Mouse (Mus musculus) MEL (cell line): ENCODE results near the gene Grin2d. TPM values are rescaled to one million over a fixed set of nuclear protein-coding genes. Genes with fewer than 3 reads are reported as not detected.

ENCODE experiments used
- DNase-seq: peaks from one replicate; pipeline ENCODE4 v3.0.0; 2011; ENCODE audit warnings: low read depth, low spot score
- H3K27ac ChIP-seq: 2 replicates; pipeline ENCODE4 v1.5.1; 2012; ENCODE audit warnings: low read depth, mild to moderate bottlenecking, control low read depth, low read length, moderate library complexity; ENCODE audit not compliant: control insufficient read depth
- H3K27me3 ChIP-seq, 2 experiments: fragments of 150-350 bp in 1 of 2; sonication (generic) in 1 of 2; 2 replicates each; pipeline ENCODE4 v1.6.1; 2012; ENCODE audit warnings: low read length in 2 of 2, mild to moderate bottlenecking in 2 of 2, improper control_type of control experiment in 1 of 2, moderate library complexity in 1 of 2; ENCODE audit not compliant: insufficient read depth in 2 of 2, control insufficient read depth in 1 of 2
- H3K36me3 ChIP-seq, 2 experiments: 2 replicates each; pipeline ENCODE4 v1.6.1; 2012 to 2014; ENCODE audit warnings: low read length in 2 of 2, improper control_type of control experiment in 1 of 2, inconsistent platforms in 1 of 2, mild to moderate bottlenecking in 1 of 2; ENCODE audit not compliant: insufficient read depth in 2 of 2, control insufficient read depth in 1 of 2
- H3K4me1 ChIP-seq, 2 experiments: fragments of 150-350 bp in 1 of 2; sonication (generic) in 1 of 2; 2 replicates each; pipeline ENCODE4 v1.6.1; 2012; ENCODE audit warnings: low read length in 2 of 2, improper control_type of control experiment in 1 of 2, mild to moderate bottlenecking in 1 of 2; ENCODE audit not compliant: insufficient read depth in 2 of 2, control insufficient read depth in 1 of 2
- H3K4me3 ChIP-seq, 2 experiments: fragments of 150-350 bp in 1 of 2; sonication (generic) in 1 of 2; 2 replicates each; pipeline ENCODE4 v1.5.1; 2012; ENCODE audit warnings: low read depth in 2 of 2, low read length in 2 of 2, mild to moderate bottlenecking in 2 of 2, moderate library complexity in 2 of 2, control low read depth in 1 of 2, improper control_type of control experiment in 1 of 2; ENCODE audit not compliant: control insufficient read depth in 1 of 2, insufficient read depth in 1 of 2
- H3K79me2 ChIP-seq: 2 replicates; pipeline ENCODE4 v1.6.1; 2012; ENCODE audit warnings: mild to moderate bottlenecking, low read length, moderate library complexity; ENCODE audit not compliant: control insufficient read depth, poor library complexity, insufficient read depth
- H3K9ac ChIP-seq: 2 replicates; pipeline ENCODE4 v1.6.1; 2012; ENCODE audit warnings: low read depth, mild to moderate bottlenecking, control low read depth, low read length, moderate library complexity; ENCODE audit not compliant: control insufficient read depth, poor library complexity, severe bottlenecking
- H3K9me3 ChIP-seq: fragments of 150-350 bp; sonication (generic); replicated peaks from 2 replicates; pipeline ENCODE4 v1.6.1; 2012; ENCODE audit warnings: mild to moderate bottlenecking, low read length, improper control_type of control experiment, moderate library complexity; ENCODE audit not compliant: insufficient read depth
- BHLHE40 ChIP-seq: IDR thresholded peaks from 2 replicates; pipeline ENCODE4 v1.6.1; 2012; ENCODE audit warnings: low read depth, mild to moderate bottlenecking, inconsistent platforms, low read length, improper control_type of control experiment, borderline replicate concordance
- CHD1 ChIP-seq: IDR thresholded peaks from 2 replicates; pipeline ENCODE4 v1.6.1; 2012; ENCODE audit warnings: low read depth, mild to moderate bottlenecking, inconsistent platforms, low read length, improper control_type of control experiment
- CHD2 ChIP-seq: IDR thresholded peaks from 2 replicates; pipeline ENCODE4 v1.6.1; 2011; ENCODE audit warnings: low read length, improper control_type of control experiment
- CTCF ChIP-seq, 3 experiments: IDR thresholded peaks in 2 of 3; conservative IDR thresholded peaks in 1 of 3; 2 replicates each; pipeline ENCODE4 v1.5.1; 2011 to 2012; ENCODE audit warnings: low read length in 3 of 3, low read depth in 2 of 3, mild to moderate bottlenecking in 2 of 3, improper control_type of control experiment in 1 of 3, inconsistent platforms in 1 of 3, mixed read lengths in 1 of 3, moderate library complexity in 1 of 3; ENCODE audit not compliant: control insufficient read depth in 1 of 3, insufficient read depth in 1 of 3, poor library complexity in 1 of 3, severe bottlenecking in 1 of 3
- E2F4 ChIP-seq: IDR thresholded peaks from 2 replicates; pipeline ENCODE4 v1.6.1; 2011; ENCODE audit warnings: low read depth, low read length, improper control_type of control experiment, borderline replicate concordance
- ELF1 ChIP-seq: IDR thresholded peaks from 2 replicates; pipeline ENCODE4 v1.6.1; 2014; ENCODE audit warnings: low read depth, mild to moderate bottlenecking, inconsistent platforms, low read length, improper control_type of control experiment, moderate library complexity
- HCFC1 ChIP-seq: IDR thresholded peaks from 2 replicates; pipeline ENCODE4 v1.6.1; 2012; ENCODE audit warnings: low read depth, mild to moderate bottlenecking, inconsistent platforms, low read length, improper control_type of control experiment, moderate library complexity
- KAT2A ChIP-seq: conservative IDR thresholded peaks from 2 replicates; pipeline ENCODE4 v1.6.1; 2012; ENCODE audit warnings: low read depth, low read length, improper control_type of control experiment, inconsistent platforms
- MAZ ChIP-seq: IDR thresholded peaks from 2 replicates; pipeline ENCODE4 v1.6.1; 2012; ENCODE audit warnings: low read depth, mild to moderate bottlenecking, inconsistent platforms, low read length, improper control_type of control experiment
- MEF2A ChIP-seq: IDR thresholded peaks from 2 replicates; pipeline ENCODE4 v1.6.1; 2014; ENCODE audit warnings: low read depth, mild to moderate bottlenecking, inconsistent platforms, low read length, improper control_type of control experiment; ENCODE audit not compliant: poor library complexity, insufficient replicate concordance, severe bottlenecking; ENCODE audit errors: extremely low read depth
- MXI1 ChIP-seq: IDR thresholded peaks from 2 replicates; pipeline ENCODE4 v1.6.1; 2011; ENCODE audit warnings: mild to moderate bottlenecking, low read depth, low read length, improper control_type of control experiment
- NELFE ChIP-seq: IDR thresholded peaks from 2 replicates; pipeline ENCODE4 v1.6.1; 2011; ENCODE audit warnings: low read depth, low read length, improper control_type of control experiment
- NRF1 ChIP-seq: IDR thresholded peaks from 2 replicates; pipeline ENCODE4 v1.6.1; 2014; ENCODE audit warnings: low read depth, mild to moderate bottlenecking, inconsistent platforms, low read length, improper control_type of control experiment, moderate library complexity; ENCODE audit not compliant: poor library complexity, insufficient read depth, severe bottlenecking
- POLR2AphosphoS2 ChIP-seq: IDR thresholded peaks from 2 replicates; pipeline ENCODE4 v1.6.1; 2011; ENCODE audit warnings: low read length, improper control_type of control experiment
- POLR2AphosphoS5 ChIP-seq: IDR thresholded peaks from 2 replicates; pipeline ENCODE4 v1.6.1; 2012; ENCODE audit warnings: low read depth, borderline replicate concordance, mild to moderate bottlenecking, inconsistent platforms, low read length, moderate library complexity, mixed read lengths
- RAD21 ChIP-seq: IDR thresholded peaks from 2 replicates; pipeline ENCODE4 v1.6.1; 2011; ENCODE audit warnings: mild to moderate bottlenecking, low read depth, low read length, improper control_type of control experiment
- SIN3A ChIP-seq: IDR thresholded peaks from 2 replicates; pipeline ENCODE4 v1.6.1; 2012; ENCODE audit warnings: low read length, improper control_type of control experiment, inconsistent platforms
- TAL1 ChIP-seq: IDR thresholded peaks from 2 replicates; pipeline ENCODE4 v1.6.1; 2012; ENCODE audit warnings: mild to moderate bottlenecking, inconsistent platforms, low read length, moderate library complexity, mixed read lengths
- TBP ChIP-seq: IDR thresholded peaks from 2 replicates; pipeline ENCODE4 v1.8.0; 2011; ENCODE audit warnings: low read depth, low read length, improper control_type of control experiment
- UBTF ChIP-seq: IDR thresholded peaks from 2 replicates; pipeline ENCODE4 v1.6.1; 2012; ENCODE audit warnings: low read depth, mild to moderate bottlenecking, inconsistent platforms, low read length, improper control_type of control experiment, moderate library complexity, borderline replicate concordance; ENCODE audit not compliant: insufficient read depth
- USF1 ChIP-seq: IDR thresholded peaks from 2 replicates; pipeline ENCODE4 v1.6.1; 2014; ENCODE audit warnings: low read depth, mild to moderate bottlenecking, inconsistent platforms, low read length, improper control_type of control experiment, moderate library complexity
- ZC3H11A ChIP-seq: IDR thresholded peaks from 2 replicates; pipeline ENCODE4 v1.6.1; 2012; ENCODE audit warnings: low read depth, mild to moderate bottlenecking, inconsistent platforms, low read length, improper control_type of control experiment
- ZNF384 ChIP-seq: IDR thresholded peaks from 2 replicates; pipeline ENCODE4 v1.6.1; 2012; ENCODE audit warnings: low read depth, mild to moderate bottlenecking, inconsistent platforms, low read length, improper control_type of control experiment
- polyA plus RNA-seq, 2 experiments: library from polyadenylated mRNA; stranded (reverse) in 1 of 2; unstranded in 1 of 2; fragments of >175 nt in 1 of 2; fragments of >200 nt in 1 of 2; gene quantifications; 2 replicates each; pipeline versions ENCODE4 v1.2.1 to v1.2.4; 2012; ENCODE audit warnings: low replicate concordance in 2 of 2, low read depth in 1 of 2; ENCODE audit not compliant: insufficient read length in 2 of 2, insufficient read depth in 1 of 2, missing spikeins in 1 of 2
- total RNA-seq: library from RNA; depleted of rRNA; stranded (reverse); fragments of 300-350 nt; gene quantifications from 2 replicates; pipeline ENCODE4 v1.2.3, GENCODE M21; 2012

Gene Grin2d
- total and polyA plus RNA-seq, 3 experiments = 0.19 to 0.57 TPM; not detected in 1

DNA sequence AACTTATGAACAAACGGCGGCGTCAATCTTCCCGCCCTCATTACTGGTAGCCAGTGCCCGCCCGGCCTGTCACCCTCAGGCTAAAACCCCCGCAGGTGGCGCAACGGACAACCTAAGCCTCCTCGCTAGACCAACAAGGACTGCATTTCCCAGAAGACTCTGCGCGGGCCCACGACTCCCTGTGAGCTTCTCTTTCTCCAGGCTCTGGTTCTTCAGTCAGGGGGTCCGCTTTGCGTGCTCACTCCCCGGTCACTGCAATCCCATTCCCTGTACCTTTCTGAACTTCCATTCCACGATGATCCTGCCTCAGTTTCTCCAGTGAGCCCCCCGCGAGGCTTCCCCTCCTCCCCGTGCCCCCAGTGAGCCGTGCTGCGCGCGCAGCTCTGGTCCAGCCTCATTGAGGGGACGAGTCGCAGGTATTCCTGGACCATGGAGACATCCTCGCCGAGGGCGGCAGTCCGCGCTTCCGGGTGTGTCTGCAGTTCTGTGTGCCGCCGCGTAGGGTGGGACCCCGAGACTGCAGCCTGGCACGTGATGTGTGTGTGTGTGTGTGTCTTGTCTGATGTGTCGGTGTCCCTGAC lies 94.6 kb downstream of the Grin2d start, which contains the start of gene Lmtk3:
Lmtk3 (plus strand) TSS at position 228 of the 581 bp plus-strand sequence.
- no peaks in the 10 kb centered on the region; a peak in 1 of 4 replicates for H3K27me3 ChIP-seq
- H3K79me2 ChIP-seq = no peaks in the 10 kb centered on the region
- TF ChIP-seq UBTF = no peak
- peak in 1 of 3 experiments; percentile 26; a peak in 1 of 6 replicates for TF ChIP-seq CTCF (IDR thresholded peaks at IDR 0.05 in 2 of 3, conservative IDR thresholded peaks at IDR 0.05 in 1 of 3; ENCODE audit: control insufficient read depth in 1 of 3, insufficient read depth in 1 of 3, low read depth in 2 of 3, low read length in 3 of 3, poor library complexity in 1 of 3, severe bottlenecking in 1 of 3)
- TF ChIP-seq HCFC1 = peak; percentile 84
- TF ChIP-seq ELF1 = peak; percentile 32; the same call in 1 of the 2 replicates
- no peak for TF ChIP-seq SIN3A
- no peak for TF ChIP-seq TAL1
- TF ChIP-seq NRF1 = peak; percentile 61
- no peak for TF ChIP-seq NELFE
- TF ChIP-seq CHD1 = no peak
- TF ChIP-seq POLR2AphosphoS5 = no peak
- peak; percentile 43; the same call in 1 of the 2 replicates for TF ChIP-seq USF1
- TF ChIP-seq ZC3H11A = no peak
- no peak for TF ChIP-seq ZNF384
- TF ChIP-seq, all 39 proteins: peak for 5
- Histone ChIP-seq H3K4me3 (peak within 1 kb of the TSS; percentile 64 to 69), H3K27ac (no peak within 1 kb of the TSS), H3K36me3 (no peaks in the 10 kb centered on the region), H3K9ac (peak within 1 kb of the TSS; percentile 63), H3K9me3 (no peaks in the 10 kb centered on the region), H3K4me1 (no peaks in the 10 kb centered on the region)
- DNase-seq = peak; percentile 60

- Histone ChIP-seq H3K36me3 (no peaks in the 10 kb centered on the region), H3K27ac (no peak overlapping the region), H3K9me3 (no peaks in the 10 kb centered on the region), H3K27me3 (no peaks in the 10 kb centered on the region; a peak in 1 of 4 replicates), H3K4me1 (no peaks in the 10 kb centered on the region), H3K4me3 (no peak overlapping the region), H3K9ac (no peak overlapping the region), H3K79me2 (no peaks in the 10 kb centered on the region)
- no peak for DNase-seq
- no peak for TF ChIP-seq ELF1
- TF ChIP-seq RAD21 = no peak
- TF ChIP-seq CHD2 = no peak
- TF ChIP-seq ZNF384 = no peak
- TF ChIP-seq BHLHE40 = no peak
- TF ChIP-seq SIN3A = no peak
- no peak for TF ChIP-seq KAT2A
- no peak for TF ChIP-seq MXI1
- TF ChIP-seq TBP = no peak
- TF ChIP-seq POLR2AphosphoS2 = no peak
- no peak for TF ChIP-seq E2F4
- TF ChIP-seq MAZ = no peak
- TF ChIP-seq MEF2A = no peak
These were observed 95.9 kb downstream of the Grin2d start for GRCm38 (mm10) chr7:45782271-45782670.
